Mouse (Mus musculus): ENCODE results near the gene Bcar3. TPM values are rescaled to one million over a fixed set of nuclear protein-coding genes. Genes with fewer than 3 reads are reported as not detected.

Gene Bcar3
- polyA plus RNA-seq, 1 experiment, result 6.8 TPM

- TF ChIP-seq POLR2A (IDR thresholded peaks at IDR 0.05; ENCODE audit: borderline replicate concordance, low read depth, low read length), result no peak
- TF ChIP-seq CTCF (IDR thresholded peaks at IDR 0.05; ENCODE audit: low read depth, low read length), result no peak
- H3K27ac ChIP-seq (ENCODE audit: insufficient read depth, low read depth, low read length), result peak overlapping the region; percentile 69
- peaks cover 13% of the 10 kb centered on the region for H3K4me1 ChIP-seq (ENCODE audit: control insufficient read depth, insufficient read depth, low read length)
- H3K4me3 ChIP-seq (ENCODE audit: insufficient read depth, low read length), result no peak overlapping the region
Measured at GRCm38 (mm10) chr3:122393836-122394374, 100.0 kb downstream of the Bcar3 start.

GRCm38 (mm10) chr3:122396957-122397356 is 103.0 kb downstream of the Bcar3 start:
- H3K4me1 ChIP-seq (ENCODE audit: control insufficient read depth, insufficient read depth, low read length), result peaks cover 14% of the 10 kb centered on the region
- no peak overlapping the region for H3K27ac ChIP-seq (ENCODE audit: insufficient read depth, low read depth, low read length)
- H3K4me3 ChIP-seq (ENCODE audit: insufficient read depth, low read length), result no peak overlapping the region
- TF ChIP-seq POLR2A (IDR thresholded peaks at IDR 0.05; ENCODE audit: borderline replicate concordance, low read depth, low read length) (no peak), CTCF (IDR thresholded peaks at IDR 0.05; ENCODE audit: low read depth, low read length) (no peak)

GRCm38 (mm10) chr3:122397401-122397800 is 103.5 kb downstream of the Bcar3 start:
- H3K4me1 ChIP-seq (ENCODE audit: control insufficient read depth, insufficient read depth, low read length), result peaks cover 14% of the 10 kb centered on the region
- no peak overlapping the region for H3K4me3 ChIP-seq (ENCODE audit: insufficient read depth, low read length)
- H3K27ac ChIP-seq (ENCODE audit: insufficient read depth, low read depth, low read length), result no peak overlapping the region
- no peak for TF ChIP-seq POLR2A (IDR thresholded peaks at IDR 0.05; ENCODE audit: borderline replicate concordance, low read depth, low read length)

GRCm38 (mm10) chr3:122401011-122401410 is 107.1 kb downstream of the Bcar3 start:
- TF ChIP-seq POLR2A (IDR thresholded peaks at IDR 0.05; ENCODE audit: borderline replicate concordance, low read depth, low read length) (no peak), CTCF (IDR thresholded peaks at IDR 0.05; ENCODE audit: low read depth, low read length) (no peak)
- Histone ChIP-seq H3K4me3 (ENCODE audit: insufficient read depth, low read length) (no peak overlapping the region), H3K4me1 (ENCODE audit: control insufficient read depth, insufficient read depth, low read length) (peaks cover 4% of the 10 kb centered on the region), H3K27ac (ENCODE audit: insufficient read depth, low read depth, low read length) (no peak overlapping the region)

- H3K27ac ChIP-seq (ENCODE audit: insufficient read depth, low read depth, low read length), result no peak overlapping the region
- no peak overlapping the region for H3K4me3 ChIP-seq (ENCODE audit: insufficient read depth, low read length)
- TF ChIP-seq CTCF (IDR thresholded peaks at IDR 0.05; ENCODE audit: low read depth, low read length) (no peak), POLR2A (IDR thresholded peaks at IDR 0.05; ENCODE audit: borderline replicate concordance, low read depth, low read length) (no peak)
- H3K4me1 ChIP-seq (ENCODE audit: control insufficient read depth, insufficient read depth, low read length), result peaks cover 14% of the 10 kb centered on the region
Measured at GRCm38 (mm10) chr3:122402143-122402542, 108.2 kb downstream of the Bcar3 start.

- Histone ChIP-seq H3K4me3 (ENCODE audit: insufficient read depth, low read length) (no peak overlapping the region), H3K4me1 (ENCODE audit: control insufficient read depth, insufficient read depth, low read length) (peaks cover 25% of the 10 kb centered on the region), H3K27ac (ENCODE audit: insufficient read depth, low read depth, low read length) (no peak overlapping the region)
- TF ChIP-seq CTCF (IDR thresholded peaks at IDR 0.05; ENCODE audit: low read depth, low read length), result no peak
- no peak for TF ChIP-seq POLR2A (IDR thresholded peaks at IDR 0.05; ENCODE audit: borderline replicate concordance, low read depth, low read length)
Measured at GRCm38 (mm10) chr3:122403860-122404557, 110.1 kb downstream of the Bcar3 start.

GRCm38 (mm10) chr3:122405203-122405956 is 111.4 kb downstream of the Bcar3 start:
- Histone ChIP-seq H3K4me1 (ENCODE audit: control insufficient read depth, insufficient read depth, low read length) (peaks cover 26% of the 10 kb centered on the region), H3K4me3 (ENCODE audit: insufficient read depth, low read length) (no peak overlapping the region), H3K27ac (ENCODE audit: insufficient read depth, low read depth, low read length) (no peak overlapping the region)
- TF ChIP-seq POLR2A (IDR thresholded peaks at IDR 0.05; ENCODE audit: borderline replicate concordance, low read depth, low read length) (no peak), CTCF (IDR thresholded peaks at IDR 0.05; ENCODE audit: low read depth, low read length) (no peak)

GRCm38 (mm10) chr3:122406416-122406815 is 112.5 kb downstream of the Bcar3 start:
- Histone ChIP-seq H3K27ac (ENCODE audit: insufficient read depth, low read depth, low read length) (0 out of 2 replicates have a peak overlapping the region, but pooled peaks have one; percentile 0), H3K4me3 (ENCODE audit: insufficient read depth, low read length) (no peak overlapping the region), H3K4me1 (ENCODE audit: control insufficient read depth, insufficient read depth, low read length) (peaks cover 24% of the 10 kb centered on the region)
- no peak for TF ChIP-seq POLR2A (IDR thresholded peaks at IDR 0.05; ENCODE audit: borderline replicate concordance, low read depth, low read length)
- no peak for TF ChIP-seq CTCF (IDR thresholded peaks at IDR 0.05; ENCODE audit: low read depth, low read length)

- Histone ChIP-seq H3K27ac (ENCODE audit: insufficient read depth, low read depth, low read length) (no peak overlapping the region), H3K4me1 (ENCODE audit: control insufficient read depth, insufficient read depth, low read length) (peaks cover 24% of the 10 kb centered on the region), H3K4me3 (ENCODE audit: insufficient read depth, low read length) (no peak overlapping the region)
- TF ChIP-seq POLR2A (IDR thresholded peaks at IDR 0.05; ENCODE audit: borderline replicate concordance, low read depth, low read length) (no peak), CTCF (IDR thresholded peaks at IDR 0.05; ENCODE audit: low read depth, low read length) (no peak)
Measured at GRCm38 (mm10) chr3:122407757-122408156, 113.8 kb downstream of the Bcar3 start.

GRCm38 (mm10) chr3:122408798-122409311 is 114.9 kb downstream of the Bcar3 start:
- TF ChIP-seq POLR2A (IDR thresholded peaks at IDR 0.05; ENCODE audit: borderline replicate concordance, low read depth, low read length) (no peak), CTCF (IDR thresholded peaks at IDR 0.05; ENCODE audit: low read depth, low read length) (no peak)
- H3K4me3 ChIP-seq (ENCODE audit: insufficient read depth, low read length), result peak overlapping the region; percentile 10; the same call in 1 of the 2 replicates
- peaks cover 24% of the 10 kb centered on the region for H3K4me1 ChIP-seq (ENCODE audit: control insufficient read depth, insufficient read depth, low read length)
- no peak overlapping the region for H3K27ac ChIP-seq (ENCODE audit: insufficient read depth, low read depth, low read length)

Measured in bone marrow macrophage, adult 2 months (primary cell).